Mouse (Mus musculus) right cerebral cortex, postnatal 14 days (tissue): Measurements from ENCODE around the gene Cadps.

Source experiments
- DNase-seq: peaks from one replicate; pipeline ENCODE4 v3.0.0; 2022

Cadps gene

GRCm38 (mm10) chr14:12822491-12823219, at the start of gene Cadps:
Cadps (minus strand) TSS chr14:12823079.
- DNase-seq = peak; percentile 80

- DNase-seq = no peak
These were observed 46.7 kb upstream of the Cadps start for GRCm38 (mm10) chr14:12869605-12870004.

- DNase-seq = no peak
These were observed 42.4 kb upstream of the Cadps start for GRCm38 (mm10) chr14:12865258-12865657.

- DNase-seq = no peak
These were observed 21.0 kb upstream of the Cadps start for GRCm38 (mm10) chr14:12843860-12844259.

GRCm38 (mm10) chr14:12839471-12839870, 16.6 kb upstream of the Cadps start:
- no peak for DNase-seq

- DNase-seq = no peak
These were observed 16.1 kb upstream of the Cadps start for GRCm38 (mm10) chr14:12838949-12839348.

- no peak for DNase-seq
These were observed 15.4 kb upstream of the Cadps start for GRCm38 (mm10) chr14:12838323-12838722.

- DNase-seq = no peak
These were observed 15.0 kb upstream of the Cadps start for GRCm38 (mm10) chr14:12837902-12838301.

- DNase-seq = no peak
These were observed 902 bp upstream of the Cadps start for GRCm38 (mm10) chr14:12823781-12824180.

- DNase-seq = peak; percentile 69
These were observed 918 bp downstream of the Cadps start for GRCm38 (mm10) chr14:12821831-12822490.

GRCm38 (mm10) chr14:12821156-12821813, 1.6 kb downstream of the Cadps start:
- peak; percentile 5 for DNase-seq

GRCm38 (mm10) chr14:12820149-12820548, 2.7 kb downstream of the Cadps start:
- DNase-seq = no peak

GRCm38 (mm10) chr14:12818442-12818841, 4.4 kb downstream of the Cadps start:
- DNase-seq = no peak

- DNase-seq = no peak
These were observed 10.8 kb downstream of the Cadps start for GRCm38 (mm10) chr14:12812072-12812471.

GRCm38 (mm10) chr14:12802995-12803394, 19.9 kb downstream of the Cadps start:
- DNase-seq = no peak

- no peak for DNase-seq
These were observed 21.8 kb downstream of the Cadps start for GRCm38 (mm10) chr14:12801100-12801499.

GRCm38 (mm10) chr14:12798926-12799325, 24.0 kb downstream of the Cadps start:
- no peak for DNase-seq

GRCm38 (mm10) chr14:12784296-12784695, 38.6 kb downstream of the Cadps start:
- no peak for DNase-seq

GRCm38 (mm10) chr14:12780016-12780415, 42.9 kb downstream of the Cadps start:
- DNase-seq = no peak

- peak; percentile 9 for DNase-seq
These were observed 44.9 kb downstream of the Cadps start for GRCm38 (mm10) chr14:12777990-12778389.

- DNase-seq = no peak
These were observed 54.0 kb downstream of the Cadps start for GRCm38 (mm10) chr14:12768870-12769269.

GRCm38 (mm10) chr14:12753237-12753636, 69.6 kb downstream of the Cadps start:
- no peak for DNase-seq

GRCm38 (mm10) chr14:12751821-12752220, 71.1 kb downstream of the Cadps start:
- no peak for DNase-seq

- no peak for DNase-seq
These were observed 91.9 kb downstream of the Cadps start for GRCm38 (mm10) chr14:12730979-12731378.
